Mouse (Mus musculus): ENCODE measurements around the gene Isg20l2.

- no peak for TF ChIP-seq CTCF (IDR thresholded peaks at IDR 0.05; ENCODE audit: insufficient read depth, low read length)
- TF ChIP-seq POLR2A (IDR thresholded peaks at IDR 0.05; ENCODE audit: borderline replicate concordance, extremely low read depth, low read depth, low read length) = no peak
Measured at GRCm38 (mm10) chr3:87958476-87958875, 28.4 kb downstream of the Isg20l2 start.

Data from lung, adult 2 months (tissue).